Mouse (Mus musculus) kidney, postnatal 36 days (tissue): ENCODE results near the gene Gstcd.

ENCODE experiments used
- DNase-seq, 2 experiments: peaks; one replicate each; pipeline ENCODE4 v3.0.0; 2021 to 2022; ENCODE audit warnings: mixed read lengths in 2 of 2

Gstcd gene

DNA sequence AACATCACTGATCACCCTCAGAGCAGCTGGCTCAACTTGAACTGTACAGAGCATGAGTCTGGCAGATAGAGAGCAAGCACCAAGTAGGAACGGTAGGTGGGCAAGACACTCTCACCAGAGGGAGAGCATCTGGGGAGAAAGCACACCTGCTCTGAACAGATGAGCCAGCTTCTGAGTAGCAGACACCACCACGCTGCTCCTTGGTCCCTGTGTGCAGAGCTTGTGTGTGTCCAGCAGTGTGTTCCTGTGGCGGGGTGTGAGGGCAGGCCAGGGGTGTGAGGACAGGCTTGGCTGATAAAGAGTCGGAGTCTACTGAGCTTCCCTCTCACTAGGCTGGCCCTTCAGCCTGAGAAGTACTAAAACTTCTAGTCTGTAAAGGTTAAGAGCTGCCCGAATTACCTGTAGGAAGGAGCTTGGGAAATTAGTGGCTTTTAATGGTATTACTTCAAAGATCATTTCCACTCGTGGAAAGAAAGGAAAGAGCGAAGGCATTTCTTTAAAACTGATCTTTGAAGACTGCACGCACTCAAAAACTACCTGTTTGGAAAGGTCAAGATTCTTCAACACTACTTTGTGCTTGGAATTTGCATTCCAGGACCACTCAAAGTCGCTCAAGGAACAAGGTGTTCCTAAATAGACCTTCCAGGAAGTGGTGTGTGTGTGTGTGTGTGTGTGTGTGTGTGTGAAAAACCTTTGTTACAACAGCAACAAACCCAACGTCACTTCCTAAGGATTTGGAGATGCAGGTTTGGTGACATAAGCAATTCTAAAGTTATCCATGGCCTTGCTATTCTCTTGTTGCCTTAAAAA lies 151.4 kb downstream of the Gstcd start:
- no peak for DNase-seq

DNA sequence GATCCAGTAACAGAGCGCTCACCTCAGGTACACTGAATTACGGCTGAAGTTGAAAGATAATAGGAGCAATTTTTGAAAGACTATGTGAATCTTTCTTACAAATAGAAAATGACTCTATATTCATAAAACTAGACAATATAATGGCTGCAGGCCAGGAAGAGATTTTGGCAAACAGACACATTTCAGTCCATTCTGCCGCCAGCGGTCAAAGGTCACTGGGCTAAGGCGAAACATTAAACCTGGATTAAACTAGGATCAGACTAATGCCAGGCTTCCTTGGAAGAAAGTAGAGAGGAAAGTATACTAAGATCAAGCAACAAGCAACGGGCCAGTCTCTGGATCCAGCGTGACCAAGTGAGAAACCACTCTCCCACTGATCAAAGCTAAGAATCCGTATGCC lies 152.8 kb downstream of the Gstcd start:
- peak; percentile 81 to 86 for DNase-seq

DNA sequence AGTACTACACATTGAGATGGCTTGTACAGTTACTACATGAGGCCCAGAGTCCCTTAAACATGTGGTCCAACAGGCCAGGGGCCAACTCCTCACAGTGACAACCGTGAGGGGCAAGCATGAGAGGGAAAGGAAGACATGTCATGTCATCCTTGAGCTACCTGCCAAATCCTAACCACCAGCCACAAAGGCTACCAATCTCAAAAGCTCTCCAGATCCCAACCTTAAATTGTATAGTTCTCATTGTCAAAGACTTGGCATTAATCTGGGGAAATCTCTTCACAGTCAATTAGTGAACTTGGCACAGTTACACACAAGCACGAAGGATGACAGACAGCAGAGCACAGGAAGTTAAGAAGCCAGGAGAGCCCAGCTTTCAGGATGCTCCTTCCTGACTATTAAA lies 157.2 kb downstream of the Gstcd start:
- DNase-seq = no peak
